Mouse (Mus musculus) stomach, embryonic 16.5 days (tissue): ENCODE results near the gene Clec1b. TPM values are rescaled to one million over a fixed set of nuclear protein-coding genes. Genes with fewer than 3 reads are reported as not detected.

Experiments
- ATAC-seq: fragments of 200-750 bp; cut with Nextera tagmentation; 2 replicates; pipeline ENCODE4 v1.8.0; 2017; ENCODE audit warnings: moderate number of reproducible peaks, moderate TSS enrichment; ENCODE audit not compliant: insufficient read depth, low FRiP score
- H3K27ac ChIP-seq: fragments of 300-500 bp; sonication (generic); 2 replicates; pipeline ENCODE4 v1.5.1; 2014; ENCODE audit warnings: low read length
- H3K27me3 ChIP-seq: fragments of 300-500 bp; sonication (generic); 2 replicates; pipeline ENCODE4 v1.6.1; 2014; ENCODE audit warnings: low read length, control low read depth, mixed read lengths; ENCODE audit not compliant: control insufficient read depth, insufficient read depth
- H3K36me3 ChIP-seq: fragments of 300-500 bp; sonication (generic); 2 replicates; pipeline ENCODE4 v1.6.1; 2014; ENCODE audit warnings: low read length; ENCODE audit not compliant: control insufficient read depth, insufficient read depth
- H3K4me1 ChIP-seq: fragments of 300-500 bp; sonication (generic); 2 replicates; pipeline ENCODE4 v1.6.1; 2014; ENCODE audit warnings: low read length, control low read depth, mixed read lengths; ENCODE audit not compliant: control insufficient read depth, insufficient read depth
- H3K4me2 ChIP-seq: fragments of 300-500 bp; sonication (generic); 2 replicates; pipeline ENCODE4 v1.6.1; 2014; ENCODE audit warnings: low read depth, low read length, mixed read lengths
- H3K4me3 ChIP-seq: fragments of 300-500 bp; sonication (generic); replicated peaks from 2 replicates; pipeline ENCODE4 v1.5.1; 2014; ENCODE audit warnings: mild to moderate bottlenecking, low read length
- H3K9ac ChIP-seq: fragments of 300-500 bp; sonication (generic); 2 replicates; pipeline ENCODE4 v1.6.1; 2014; ENCODE audit warnings: low read length
- H3K9me3 ChIP-seq: fragments of 300-500 bp; sonication (generic); replicated peaks from 2 replicates; pipeline ENCODE4 v1.6.1; 2016; ENCODE audit warnings: low read length, control low read depth; ENCODE audit not compliant: control insufficient read depth
- WGBS: fragments of 180-500 bp; shearing (Covaris S2); extraction: QIAGEN DNeasy Blood & Tissue Kit; methylation state at CpG from one replicate; pipeline ENCODE4 v1.1.7; 2014; 5-methylcytosine and 5-hydroxymethylcytosine counted together
- polyA plus RNA-seq: library from polyadenylated mRNA; unstranded; fragments of >200 nt; fragmentation: Nextera tagmentation; extraction: Ambion mirVana; gene quantifications from 2 replicates; pipeline ENCODE4 v1.2.1, GENCODE M21; 2015

The Clec1b gene
- polyA plus RNA-seq, 1 experiment from 2014 or later: 1.8 TPM

- H3K36me3 ChIP-seq: no peaks in the 10 kb centered on the region
- no peaks in the 10 kb centered on the region for H3K4me1 ChIP-seq
- no peak overlapping the region for H3K4me2 ChIP-seq
- H3K27me3 ChIP-seq: no peaks in the 10 kb centered on the region
- no peak for ATAC-seq
- no peaks in the 10 kb centered on the region for H3K9me3 ChIP-seq
- no peak overlapping the region for H3K27ac ChIP-seq
- no peak overlapping the region for H3K4me3 ChIP-seq
- no peak overlapping the region for H3K9ac ChIP-seq
- 43% methylated on average over 2 of the region's 2 CpGs for WGBS
Observed at GRCm38 (mm10) chr6:129374937-129375471, 22.1 kb upstream of the Clec1b start.

DNA sequence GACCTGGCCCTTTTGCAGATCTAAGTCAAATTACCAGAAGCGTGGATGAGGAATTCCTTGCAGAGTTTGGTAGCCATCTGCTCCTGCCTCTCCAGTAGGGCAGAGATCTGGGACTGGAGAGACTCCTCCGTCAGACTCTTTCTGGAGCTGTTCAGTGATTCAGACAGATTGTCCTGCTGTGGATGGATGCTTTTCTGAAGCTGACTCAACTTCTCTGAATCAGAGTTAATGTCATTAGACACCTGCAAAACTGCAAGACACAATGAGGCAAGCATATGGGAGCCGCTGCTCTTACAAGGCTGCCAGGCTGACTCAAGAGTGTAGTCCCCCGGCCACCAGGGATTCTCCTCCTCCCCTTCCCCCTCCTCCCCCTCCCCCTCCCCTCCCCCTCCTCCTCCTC lies 16.6 kb upstream of the Clec1b start:
- Histone ChIP-seq H3K36me3 (no peaks in the 10 kb centered on the region), H3K27me3 (no peaks in the 10 kb centered on the region), H3K4me3 (no peak overlapping the region), H3K4me1 (no peaks in the 10 kb centered on the region), H3K27ac (no peak overlapping the region), H3K9me3 (no peaks in the 10 kb centered on the region), H3K4me2 (no peak overlapping the region), H3K9ac (no peak overlapping the region)
- 62% methylated on average over 4 of the region's 4 CpGs for WGBS
- ATAC-seq: no peak

GRCm38 (mm10) chr6:129381736-129382135 lies 15.4 kb upstream of the Clec1b start:
- WGBS: 33% methylated on average over 1 of the region's 1 CpGs

DNA sequence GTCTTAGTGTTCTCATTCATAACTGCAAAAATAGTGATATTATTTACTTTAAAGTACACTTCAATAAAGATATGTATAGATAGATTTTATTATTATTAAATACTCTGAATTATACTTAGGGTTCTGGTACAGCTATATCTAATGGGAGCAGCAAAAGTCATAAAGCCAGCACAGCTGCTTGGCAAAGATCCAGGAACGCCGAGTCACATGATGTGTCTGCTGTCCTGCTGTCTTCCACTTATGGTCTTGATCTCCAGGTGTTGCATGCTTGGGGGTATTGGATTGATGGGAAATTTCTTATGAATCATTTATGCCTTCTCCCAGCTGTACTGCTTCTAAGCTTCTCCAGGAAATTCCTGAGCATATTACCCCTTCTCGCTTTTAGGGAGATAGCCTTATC lies 13.6 kb upstream of the Clec1b start:
- Histone ChIP-seq H3K36me3 (no peaks in the 10 kb centered on the region), H3K4me3 (no peak overlapping the region), H3K9ac (no peak overlapping the region), H3K27ac (no peak overlapping the region), H3K4me1 (peaks cover 4% of the 10 kb centered on the region; the same call in 1 of the 2 replicates), H3K9me3 (no peaks in the 10 kb centered on the region), H3K4me2 (no peak overlapping the region), H3K27me3 (no peaks in the 10 kb centered on the region)
- WGBS: 40% methylated on average over 3 of the region's 3 CpGs
- ATAC-seq: no peak

More at GRCm38 (mm10) chr6:129381736-129382135, 15.4 kb upstream of the Clec1b start:
- ATAC-seq: no peak
- Histone ChIP-seq H3K4me3 (no peak overlapping the region), H3K36me3 (no peaks in the 10 kb centered on the region), H3K4me2 (no peak overlapping the region), H3K27ac (no peak overlapping the region), H3K9me3 (no peaks in the 10 kb centered on the region), H3K4me1 (peaks cover 4% of the 10 kb centered on the region; the same call in 1 of the 2 replicates), H3K9ac (no peak overlapping the region), H3K27me3 (no peaks in the 10 kb centered on the region)

- Histone ChIP-seq H3K27me3 (no peaks in the 10 kb centered on the region), H3K36me3 (no peaks in the 10 kb centered on the region), H3K9ac (no peak overlapping the region), H3K9me3 (no peaks in the 10 kb centered on the region), H3K4me3 (no peak overlapping the region), H3K27ac (no peak overlapping the region), H3K4me2 (no peak overlapping the region), H3K4me1 (peaks cover 4% of the 10 kb centered on the region; the same call in 1 of the 2 replicates)
- 80% methylated on average over 4 of the region's 4 CpGs for WGBS
- no peak for ATAC-seq
Observed at GRCm38 (mm10) chr6:129385000-129385399, 12.1 kb upstream of the Clec1b start.

GRCm38 (mm10) chr6:129385774-129386173 lies 11.3 kb upstream of the Clec1b start, which contains the start of gene Clec12b:
TSS of gene Clec12b (minus strand) at chr6:129385874.
- H3K4me1 ChIP-seq: peaks cover 4% of the 10 kb centered on the region; the same call in 1 of the 2 replicates
- H3K4me3 ChIP-seq: no peak within 1 kb of the TSS
- H3K27ac ChIP-seq: no peak within 1 kb of the TSS
- no peak for ATAC-seq
- no peaks in the 10 kb centered on the region for H3K36me3 ChIP-seq
- H3K4me2 ChIP-seq: no peak within 1 kb of the TSS
- H3K9ac ChIP-seq: no peak within 1 kb of the TSS
- 74% methylated on average over 2 of the region's 2 CpGs for WGBS
- no peaks in the 10 kb centered on the region for H3K9me3 ChIP-seq
- no peaks in the 10 kb centered on the region for H3K27me3 ChIP-seq

GRCm38 (mm10) chr6:129393087-129393720 lies 3.9 kb upstream of the Clec1b start:
- Histone ChIP-seq H3K4me3 (no peak overlapping the region), H3K9me3 (no peaks in the 10 kb centered on the region), H3K27me3 (no peaks in the 10 kb centered on the region), H3K9ac (no peak overlapping the region), H3K4me2 (no peak overlapping the region), H3K36me3 (no peaks in the 10 kb centered on the region), H3K4me1 (no peaks in the 10 kb centered on the region), H3K27ac (no peak overlapping the region)
- ATAC-seq: no peak
- 15% methylated on average over 2 of the region's 2 CpGs for WGBS

- Histone ChIP-seq H3K4me2 (no peak overlapping the region), H3K36me3 (no peaks in the 10 kb centered on the region), H3K27ac (no peak overlapping the region), H3K4me1 (no peaks in the 10 kb centered on the region), H3K9ac (no peak overlapping the region), H3K9me3 (no peaks in the 10 kb centered on the region), H3K27me3 (no peaks in the 10 kb centered on the region), H3K4me3 (no peak overlapping the region)
- 67% methylated on average over 6 of the region's 6 CpGs for WGBS
- no peak for ATAC-seq
Observed at GRCm38 (mm10) chr6:129393732-129394131, 3.4 kb upstream of the Clec1b start.

- no peak overlapping the region for H3K9ac ChIP-seq
- 50% methylated on average over 6 of the region's 6 CpGs for WGBS
- no peak overlapping the region for H3K4me2 ChIP-seq
- H3K36me3 ChIP-seq: no peaks in the 10 kb centered on the region
- H3K27ac ChIP-seq: no peak overlapping the region
- no peaks in the 10 kb centered on the region for H3K27me3 ChIP-seq
- ATAC-seq: no peak
- H3K4me3 ChIP-seq: no peak overlapping the region
- no peaks in the 10 kb centered on the region for H3K4me1 ChIP-seq
- no peaks in the 10 kb centered on the region for H3K9me3 ChIP-seq
Observed at GRCm38 (mm10) chr6:129399945-129400344, 2.8 kb downstream of the Clec1b start.
